Mouse (Mus musculus) myocyte (in vitro differentiated cells): ENCODE results near the gene Cdk2ap2. TPM values are rescaled to one million over a fixed set of nuclear protein-coding genes. Genes with fewer than 3 reads are reported as not detected.

Experiments
- H3K27me3 ChIP-seq: one replicate; pipeline ENCODE4 v1.6.1; 2011; ENCODE audit not compliant: control insufficient read depth, insufficient read depth, insufficient read length
- H3K36me3 ChIP-seq: one replicate; pipeline ENCODE4 v1.6.1; 2011; ENCODE audit not compliant: control insufficient read depth, insufficient read depth
- H3K4me2 ChIP-seq: one replicate; pipeline ENCODE4 v1.6.1; 2011; ENCODE audit warnings: low read depth, control low read depth
- H3K4me3 ChIP-seq: one replicate; pipeline ENCODE4 v1.5.1; 2011; ENCODE audit warnings: mild to moderate bottlenecking, control low read depth, moderate library complexity
- H3K79me2 ChIP-seq: one replicate; pipeline ENCODE4 v1.6.1; 2011; ENCODE audit not compliant: control insufficient read depth, insufficient read depth
- H3ac ChIP-seq: one replicate; pipeline ENCODE4 v1.6.1; 2011; ENCODE audit not compliant: control insufficient read depth, insufficient read length
- CEBPB ChIP-seq: IDR thresholded peaks from 2 replicates; pipeline ENCODE4 v1.6.1; 2011; ENCODE audit warnings: mild to moderate bottlenecking, moderate library complexity; ENCODE audit not compliant: poor library complexity, insufficient read depth, severe bottlenecking
- E2F4 ChIP-seq: IDR thresholded peaks from one replicate; pipeline ENCODE4 v1.6.1; 2011; ENCODE audit warnings: mild to moderate bottlenecking, control low read depth, moderate library complexity; ENCODE audit not compliant: insufficient read depth
- MAX ChIP-seq: IDR thresholded peaks from one replicate; pipeline ENCODE4 v1.6.1; 2011; ENCODE audit warnings: low read depth, mild to moderate bottlenecking, control low read depth
- MYOD1 ChIP-seq, 3 experiments: IDR thresholded peaks; one replicate each; pipeline ENCODE4 v1.6.1; 2011; ENCODE audit warnings: control low read depth in 2 of 3, low read depth in 2 of 3, mild to moderate bottlenecking in 2 of 3, moderate library complexity in 1 of 3; ENCODE audit not compliant: insufficient read length in 2 of 3, control insufficient read depth in 1 of 3
- MYOG ChIP-seq, 3 experiments: IDR thresholded peaks; one replicate each; pipeline ENCODE4 v1.6.1; 2011; ENCODE audit warnings: control low read depth in 2 of 3, low read depth in 2 of 3, mild to moderate bottlenecking in 2 of 3; ENCODE audit not compliant: insufficient read length in 2 of 3, control insufficient read depth in 1 of 3, insufficient read depth in 1 of 3
- POLR2A ChIP-seq: IDR thresholded peaks from one replicate; pipeline ENCODE4 v1.6.1; 2011; ENCODE audit warnings: low read depth, mild to moderate bottlenecking, control low read depth, moderate library complexity; ENCODE audit not compliant: insufficient read length
- POLR2AphosphoS2 ChIP-seq: IDR thresholded peaks from one replicate; pipeline ENCODE4 v1.6.1; 2011; ENCODE audit warnings: low read depth, control low read depth; ENCODE audit not compliant: insufficient read length
- REST ChIP-seq: IDR thresholded peaks from one replicate; pipeline ENCODE4 v1.6.1; 2011; ENCODE audit warnings: mild to moderate bottlenecking, control low read depth, moderate library complexity; ENCODE audit not compliant: insufficient read depth, insufficient read length
- SRF ChIP-seq: IDR thresholded peaks from one replicate; pipeline ENCODE4 v1.6.1; 2011; ENCODE audit warnings: low read depth; ENCODE audit not compliant: control insufficient read depth, insufficient read length
- TCF12 ChIP-seq: IDR thresholded peaks from one replicate; pipeline ENCODE4 v1.6.1; 2011; ENCODE audit warnings: mild to moderate bottlenecking, control low read depth; ENCODE audit not compliant: poor library complexity, insufficient read depth, severe bottlenecking
- TCF3 ChIP-seq: IDR thresholded peaks from one replicate; pipeline ENCODE4 v1.6.1; 2011; ENCODE audit warnings: low read depth, control low read depth; ENCODE audit not compliant: insufficient read length
- USF1 ChIP-seq: IDR thresholded peaks from one replicate; pipeline ENCODE4 v1.6.1; 2011; ENCODE audit warnings: low read depth, mild to moderate bottlenecking, control low read depth, moderate library complexity
- polyA plus RNA-seq: library from polyadenylated mRNA; unstranded; fragments of >200 nt; fragmentation: generic; extraction: Trizol; gene quantifications from one replicate; pipeline ENCODE4 v1.2.1, GENCODE M21; 2012; ENCODE audit warnings: missing spikeins

The Cdk2ap2 gene
- polyA plus RNA-seq, 1 experiment, result 148 TPM

DNA sequence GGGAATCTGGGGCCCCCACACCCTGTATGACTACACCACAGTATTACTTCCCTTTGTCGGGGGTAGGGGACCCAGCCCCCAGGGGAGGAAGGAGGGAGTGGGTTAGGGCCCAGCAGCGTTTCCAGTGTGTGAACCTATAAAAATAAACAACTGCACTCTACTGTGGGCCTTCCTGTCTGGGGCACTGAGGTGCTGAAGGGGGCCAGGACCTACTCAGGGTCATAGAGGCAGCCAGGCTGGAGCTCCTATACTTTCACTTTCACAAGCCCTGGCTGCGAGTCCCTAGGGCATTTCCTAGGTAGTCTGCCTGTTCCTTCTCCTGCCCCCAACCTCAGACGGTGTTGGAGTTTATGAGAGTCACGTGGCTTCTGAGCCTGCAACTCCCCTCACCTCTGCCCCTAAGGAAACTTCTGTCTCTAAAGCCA is 16.8 kb downstream of the Cdk2ap2 start:
- Histone ChIP-seq H3K36me3 (peaks cover 23% of the 10 kb centered on the region), H3K79me2 (no peaks in the 10 kb centered on the region), H3ac (no peak overlapping the region), H3K4me3 (no peak overlapping the region), H3K4me2 (peak overlapping the region; percentile 59), H3K27me3 (no peaks in the 10 kb centered on the region)
- no peak for TF ChIP-seq TCF12
- no peak for TF ChIP-seq E2F4
- no peak for TF ChIP-seq MAX
- no peak for TF ChIP-seq TCF3
- TF ChIP-seq REST, result no peak
- peak; percentile 9 for TF ChIP-seq USF1

DNA sequence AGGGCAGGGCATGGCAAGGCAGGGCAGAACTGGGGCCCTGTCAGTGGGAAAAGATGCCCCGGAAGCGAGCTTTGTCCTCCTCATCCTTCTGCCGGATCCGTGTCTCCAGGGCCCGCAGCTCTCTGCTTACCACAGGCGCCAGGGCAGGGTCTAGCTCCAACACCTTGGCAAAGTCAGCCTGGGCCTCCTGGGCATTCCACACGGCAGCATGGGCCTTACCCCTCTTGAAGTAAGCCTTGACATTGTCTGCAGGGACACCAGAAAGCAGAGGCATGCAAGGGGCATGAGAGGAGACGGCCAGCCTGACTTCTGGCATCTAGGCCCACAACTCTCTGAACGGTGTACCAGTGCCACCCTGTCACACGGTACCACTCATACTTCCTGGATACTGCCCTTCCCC is 17.6 kb downstream of the Cdk2ap2 start:
- Histone ChIP-seq H3K4me3 (no peak overlapping the region), H3K27me3 (no peaks in the 10 kb centered on the region), H3ac (no peak overlapping the region), H3K79me2 (peaks cover 3% of the 10 kb centered on the region), H3K36me3 (peaks cover 23% of the 10 kb centered on the region), H3K4me2 (no peak overlapping the region)
- TF ChIP-seq MYOG (IDR thresholded peaks at IDR 0.05; ENCODE audit: control insufficient read depth in 1 of 3, insufficient read depth in 1 of 3, insufficient read length in 2 of 3, low read depth in 2 of 3) (no peak), MYOD1 (IDR thresholded peaks at IDR 0.05; ENCODE audit: control insufficient read depth in 1 of 3, insufficient read length in 2 of 3, low read depth in 2 of 3) (no peak), TCF12 (no peak), USF1 (no peak), TCF3 (no peak), REST (no peak), MAX (no peak), CEBPB (no peak), POLR2A (no peak), E2F4 (no peak), POLR2AphosphoS2 (no peak), SRF (no peak)

DNA sequence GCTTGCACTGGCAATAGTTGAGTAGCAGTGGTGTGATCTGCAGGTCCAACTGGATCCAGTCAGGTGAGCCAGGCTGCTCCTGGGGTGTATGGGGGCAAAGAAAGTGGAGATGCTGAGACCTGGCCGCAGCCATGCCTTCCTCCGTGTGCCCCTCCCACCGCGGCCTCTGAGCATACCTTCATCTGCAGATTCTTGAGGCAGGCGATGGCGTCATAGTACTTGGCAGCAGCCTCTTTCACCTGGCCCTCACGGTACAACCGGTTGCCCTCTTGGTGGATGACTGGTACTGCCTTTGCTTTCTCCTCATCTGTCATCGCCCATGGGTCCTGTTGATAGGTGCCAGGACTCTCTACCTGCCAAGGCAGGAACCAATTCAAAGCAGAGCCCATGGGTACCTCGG is 18.2 kb downstream of the Cdk2ap2 start:
- peaks cover 8% of the 10 kb centered on the region for H3K79me2 ChIP-seq
- H3K36me3 ChIP-seq, result peaks cover 23% of the 10 kb centered on the region
- no peak for TF ChIP-seq POLR2A
- H3K4me2 ChIP-seq, result no peak overlapping the region
- no peak overlapping the region for H3ac ChIP-seq
- no peak overlapping the region for H3K4me3 ChIP-seq
- no peaks in the 10 kb centered on the region for H3K27me3 ChIP-seq

DNA sequence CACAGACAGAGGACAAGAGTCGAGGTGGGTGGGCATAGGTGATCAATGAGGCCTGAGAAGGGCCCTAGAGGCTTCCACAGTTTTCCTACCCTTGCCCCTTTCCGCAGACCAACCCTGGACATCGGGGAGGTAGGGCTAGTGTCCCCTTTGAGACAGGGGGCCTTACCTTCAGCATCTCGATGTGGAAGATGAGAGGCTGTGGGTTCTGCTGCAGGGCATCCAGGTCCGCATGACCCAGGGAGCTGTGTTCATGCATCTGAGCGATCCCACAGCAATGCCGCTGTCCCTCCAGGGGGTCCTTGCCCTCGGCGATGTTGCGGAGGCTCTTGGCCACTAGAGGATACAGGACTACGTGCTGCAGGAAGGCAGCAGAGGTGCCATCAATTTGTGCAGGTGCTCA is 18.8 kb downstream of the Cdk2ap2 start:
- Histone ChIP-seq H3ac (no peak overlapping the region), H3K27me3 (no peaks in the 10 kb centered on the region), H3K4me2 (no peak overlapping the region), H3K4me3 (no peak overlapping the region), H3K36me3 (peaks cover 23% of the 10 kb centered on the region), H3K79me2 (peaks cover 15% of the 10 kb centered on the region)
- TF ChIP-seq MYOG (IDR thresholded peaks at IDR 0.05; ENCODE audit: control insufficient read depth in 1 of 3, insufficient read depth in 1 of 3, insufficient read length in 2 of 3, low read depth in 2 of 3) (no peak), POLR2AphosphoS2 (peak; percentile 42)

DNA sequence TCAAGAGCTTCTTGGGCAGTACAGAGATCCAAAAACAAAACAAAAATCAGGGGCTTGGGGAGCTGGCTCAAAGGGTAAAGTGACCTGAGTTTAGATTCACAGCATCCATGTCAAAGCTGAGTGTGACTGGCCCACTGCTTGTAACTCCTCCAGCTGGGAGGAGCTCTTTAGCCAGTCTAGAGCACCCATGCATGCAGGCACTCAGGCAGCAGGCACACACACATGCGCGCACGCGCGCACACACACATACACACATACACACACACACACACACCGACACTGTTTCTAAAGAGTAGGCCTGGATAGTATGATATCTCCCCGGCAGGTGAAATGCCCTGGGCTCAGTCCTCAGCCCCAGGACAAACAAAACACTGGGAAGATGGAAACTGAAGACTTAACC is 20.0 kb downstream of the Cdk2ap2 start:
- H3K36me3 ChIP-seq, result peaks cover 18% of the 10 kb centered on the region
- no peak overlapping the region for H3K4me3 ChIP-seq
- TF ChIP-seq E2F4, result no peak
- no peak for TF ChIP-seq TCF12
- TF ChIP-seq MAX, result no peak
- no peak for TF ChIP-seq MYOD1 (IDR thresholded peaks at IDR 0.05; ENCODE audit: control insufficient read depth in 1 of 3, insufficient read length in 2 of 3, low read depth in 2 of 3)
- no peak for TF ChIP-seq POLR2A
- TF ChIP-seq MYOG (IDR thresholded peaks at IDR 0.05; ENCODE audit: control insufficient read depth in 1 of 3, insufficient read depth in 1 of 3, insufficient read length in 2 of 3, low read depth in 2 of 3), result no peak
- no peak for TF ChIP-seq POLR2AphosphoS2
- TF ChIP-seq TCF3, result no peak
- no peak for TF ChIP-seq CEBPB
- H3K79me2 ChIP-seq, result peaks cover 16% of the 10 kb centered on the region
- H3ac ChIP-seq, result no peak overlapping the region
- no peaks in the 10 kb centered on the region for H3K27me3 ChIP-seq
- no peak overlapping the region for H3K4me2 ChIP-seq

DNA sequence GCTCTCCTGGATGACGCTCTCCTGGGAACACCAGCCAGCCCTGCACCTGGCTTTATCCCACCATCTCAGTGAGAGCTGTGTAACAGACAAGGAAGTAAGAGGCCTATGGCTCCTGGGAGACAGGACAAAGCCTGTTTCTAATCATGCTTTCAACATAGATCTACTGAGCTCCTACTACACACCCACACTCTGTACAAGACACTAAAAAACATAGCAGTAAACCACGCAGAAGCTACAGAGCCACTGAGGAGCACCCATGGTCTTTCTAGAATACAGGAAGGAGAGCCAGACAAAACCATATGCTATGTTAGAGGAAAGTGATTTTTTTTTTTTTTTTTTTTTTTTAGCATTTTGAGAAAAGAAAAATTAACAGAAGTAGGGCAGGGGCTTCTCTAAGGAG is 21.4 kb downstream of the Cdk2ap2 start:
- Histone ChIP-seq H3ac (no peak overlapping the region), H3K36me3 (peaks cover 18% of the 10 kb centered on the region), H3K79me2 (peaks cover 16% of the 10 kb centered on the region), H3K4me3 (no peak overlapping the region), H3K4me2 (no peak overlapping the region), H3K27me3 (no peaks in the 10 kb centered on the region)
- TF ChIP-seq TCF12 (no peak), CEBPB (no peak), TCF3 (no peak), POLR2AphosphoS2 (no peak), REST (no peak), SRF (no peak), MYOD1 (IDR thresholded peaks at IDR 0.05; ENCODE audit: control insufficient read depth in 1 of 3, insufficient read length in 2 of 3, low read depth in 2 of 3) (no peak), MAX (no peak), MYOG (IDR thresholded peaks at IDR 0.05; ENCODE audit: control insufficient read depth in 1 of 3, insufficient read depth in 1 of 3, insufficient read length in 2 of 3, low read depth in 2 of 3) (no peak), USF1 (no peak), E2F4 (no peak)
